Mouse (Mus musculus) myocyte (in vitro differentiated cells): Measurements from ENCODE around the gene Car5a.

ENCODE experiments used
- E2F4 ChIP-seq: IDR thresholded peaks from one replicate; pipeline ENCODE4 v1.6.1; 2011; ENCODE audit warnings: mild to moderate bottlenecking, control low read depth, moderate library complexity; ENCODE audit not compliant: insufficient read depth
- POLR2A ChIP-seq: IDR thresholded peaks from one replicate; pipeline ENCODE4 v1.6.1; 2011; ENCODE audit warnings: low read depth, mild to moderate bottlenecking, control low read depth, moderate library complexity; ENCODE audit not compliant: insufficient read length
- USF1 ChIP-seq: IDR thresholded peaks from one replicate; pipeline ENCODE4 v1.6.1; 2011; ENCODE audit warnings: low read depth, mild to moderate bottlenecking, control low read depth, moderate library complexity

DNA sequence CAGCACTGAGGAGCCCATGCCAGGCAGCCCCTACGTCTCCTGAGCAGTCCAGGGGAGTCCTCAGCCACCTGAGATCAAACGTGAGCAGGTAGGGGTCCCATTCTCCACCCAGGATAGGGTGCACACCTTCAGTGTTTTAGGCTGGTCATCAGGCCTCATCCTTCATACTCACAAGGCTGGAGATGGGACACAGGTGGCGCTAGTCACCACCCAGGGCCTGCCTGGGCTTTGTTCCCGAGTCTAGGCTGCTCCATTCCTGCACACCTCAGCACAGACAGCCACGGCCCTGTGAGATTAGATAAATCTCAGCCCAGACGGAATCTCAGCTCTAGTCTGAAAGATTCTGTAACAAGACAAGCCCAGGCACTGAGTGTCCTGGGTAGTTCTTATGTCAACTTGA is 40.7 kb downstream of the Car5a start:
- no peak for TF ChIP-seq POLR2A
- no peak for TF ChIP-seq USF1
- TF ChIP-seq E2F4: no peak
